ENCODE assay signal across 20 mouse cellular contexts in genomic region chr8:110477256-110477655, GRCm38 (mm10).
DNase-seq lines count a peak whose midpoint lies in the region; ATAC-seq and TF ChIP-seq lines count a peak whose summit lies in the region.
"Had no signal": no experiment of that assay in that cellular context is flagged by ENCODE, and none has a peak within 500 bp of the region (broad histone marks: within the 10 kb centered on the region; RNA-seq: fewer than 3 reads in every experiment).

No protein-coding gene starts in this region.

- no peaks in the 10 kb centered on the region for H3K4me1 ChIP-seq in liver, adult 2 months (ENCODE audit: control insufficient read depth, insufficient read depth, low read length)
- no peaks in the 10 kb centered on the region for H3K4me1 ChIP-seq in liver, embryonic 12.5 days

- ATAC-seq in liver, embryonic 12.5 days: no peak
- ATAC-seq: activated CD4-positive, CD25-positive, alpha-beta regulatory T cell, adult 4 months; forebrain, embryonic 14.5 days; forebrain, embryonic 16.5 days; Patski had no signal

- no peak overlapping the region for H3K27ac ChIP-seq in liver, adult 2 months (replicated peaks; ENCODE audit: insufficient read depth, low read depth, low read length)
- no peak overlapping the region for H3K27ac ChIP-seq in liver, embryonic 12.5 days
- H3K27ac ChIP-seq: embryonic facial prominence, embryonic 10.5 days; embryonic facial prominence, embryonic 12.5 days; forebrain, embryonic 12.5 days had no signal

- DNase-seq in cerebellum, postnatal 14 days: peak; percentile 19 to 26
- DNase-seq in cerebellum, adult 11 months: no peak
- DNase-seq in liver, adult 2 months (ENCODE audit: extremely low read depth, low read depth, low spot score): peak; percentile 7
- peak; percentile 39 for DNase-seq in brain, embryonic 14.5 days (ENCODE audit: low read depth)
- no peak for DNase-seq in thymus, postnatal 36 days
- DNase-seq: adrenal gland, adult 8-10 months; adrenal gland, postnatal 25 days; cerebellum, adult 18-20 months; cerebellum, adult 8-10 months; cerebellum, adult 9-11 months; cerebellum, postnatal 36 days had no signal

- H3K4me3 ChIP-seq in liver, adult 2 months (ENCODE audit: insufficient read depth, low read depth, low read length): no peak overlapping the region
- H3K4me3 ChIP-seq in liver, embryonic 12.5 days: no peak overlapping the region
- H3K4me3 ChIP-seq: embryonic facial prominence, embryonic 10.5 days; embryonic facial prominence, embryonic 12.5 days; forebrain, embryonic 12.5 days had no signal

- no peaks in the 10 kb centered on the region for H3K36me3 ChIP-seq in liver, adult 2 months (ENCODE audit: control insufficient read depth, insufficient read depth, low read length)
- no peaks in the 10 kb centered on the region for H3K36me3 ChIP-seq in liver, embryonic 12.5 days
- H3K36me3 ChIP-seq: embryonic facial prominence, embryonic 10.5 days; embryonic facial prominence, embryonic 12.5 days; forebrain, embryonic 12.5 days; G1E had no signal

- no peak for TF ChIP-seq POLR2A in liver, adult 2 months (IDR thresholded peaks at IDR 0.05; ENCODE audit: extremely low read depth, insufficient read depth, low read length)
- TF ChIP-seq POLR2A in brain, embryonic 14.5 days (IDR thresholded peaks at IDR 0.05; ENCODE audit: borderline replicate concordance, extremely low read depth, insufficient read depth, insufficient read length, poor library complexity, severe bottlenecking): no peak

- no peak for TF ChIP-seq CTCF in liver, adult 2 months (IDR thresholded peaks at IDR 0.05; ENCODE audit: low read depth, low read length)
- no peak for TF ChIP-seq CTCF in brain, embryonic 14.5 days (IDR thresholded peaks at IDR 0.05; ENCODE audit: borderline replicate concordance, extremely low read depth, insufficient read depth, insufficient read length)

- H3K27me3 ChIP-seq in liver, adult 2 months (ENCODE audit: control insufficient read depth, insufficient read depth, low read length): 0 out of 2 replicates have a peak, but pooled peaks cover 2% of the 10 kb centered on the region
- H3K27me3 ChIP-seq in liver, embryonic 12.5 days (replicated peaks): no peaks in the 10 kb centered on the region
- H3K27me3 ChIP-seq: embryonic facial prominence, embryonic 12.5 days had no signal

- no peaks in the 10 kb centered on the region for H3K79me2 ChIP-seq in liver, adult 2 months (ENCODE audit: control insufficient read depth, insufficient read depth, low read length)

- no peak overlapping the region for H3K9ac ChIP-seq in liver, adult 2 months (ENCODE audit: low read depth, low read length)
- no peak overlapping the region for H3K9ac ChIP-seq in liver, embryonic 12.5 days
- H3K9ac ChIP-seq: embryonic facial prominence, embryonic 12.5 days; forebrain, embryonic 12.5 days had no signal

- 77% methylated on average over 6 of the region's 6 CpGs for WGBS in liver, adult 2 months
- WGBS in liver, embryonic 12.5 days (ENCODE audit: insufficient replicate concordance): 55% methylated on average over 6 of the region's 6 CpGs

- H3K4me2 ChIP-seq in liver, embryonic 12.5 days: no peak overlapping the region
- H3K4me2 ChIP-seq: embryonic facial prominence, embryonic 12.5 days; forebrain, embryonic 12.5 days had no signal

- H3K9me3 ChIP-seq in liver, embryonic 12.5 days (replicated peaks): no peaks in the 10 kb centered on the region
- H3K9me3 ChIP-seq: embryonic facial prominence, embryonic 10.5 days; embryonic facial prominence, embryonic 12.5 days; forebrain, embryonic 12.5 days had no signal

Comparison
In these comparisons a context has a peak if more than half of its experiments do, and no peak if none do; other contexts are left out.
1. DNase-seq: peak in cerebellum, postnatal 14 days (2 of 2), liver, adult 2 months (single experiment) and brain, embryonic 14.5 days (single experiment); none in cerebellum, adult 11 months (single experiment) and thymus, postnatal 36 days (0 of 2).